Mouse (Mus musculus) myocyte (in vitro differentiated cells): ENCODE data around the gene Atoh7. TPM values are rescaled to one million over a fixed set of nuclear protein-coding genes. Genes with fewer than 3 reads are reported as not detected.

Experiments used
- H3K27me3 ChIP-seq: one replicate; pipeline ENCODE4 v1.6.1; 2011; ENCODE audit not compliant: control insufficient read depth, insufficient read depth, insufficient read length
- H3K36me3 ChIP-seq: one replicate; pipeline ENCODE4 v1.6.1; 2011; ENCODE audit not compliant: control insufficient read depth, insufficient read depth
- H3K4me2 ChIP-seq: one replicate; pipeline ENCODE4 v1.6.1; 2011; ENCODE audit warnings: low read depth, control low read depth
- H3K4me3 ChIP-seq: one replicate; pipeline ENCODE4 v1.5.1; 2011; ENCODE audit warnings: mild to moderate bottlenecking, control low read depth, moderate library complexity
- H3K79me2 ChIP-seq: one replicate; pipeline ENCODE4 v1.6.1; 2011; ENCODE audit not compliant: control insufficient read depth, insufficient read depth
- H3ac ChIP-seq: one replicate; pipeline ENCODE4 v1.6.1; 2011; ENCODE audit not compliant: control insufficient read depth, insufficient read length
- CEBPB ChIP-seq: IDR thresholded peaks from 2 replicates; pipeline ENCODE4 v1.6.1; 2011; ENCODE audit warnings: mild to moderate bottlenecking, moderate library complexity; ENCODE audit not compliant: poor library complexity, insufficient read depth, severe bottlenecking
- E2F4 ChIP-seq: IDR thresholded peaks from one replicate; pipeline ENCODE4 v1.6.1; 2011; ENCODE audit warnings: mild to moderate bottlenecking, control low read depth, moderate library complexity; ENCODE audit not compliant: insufficient read depth
- MAX ChIP-seq: IDR thresholded peaks from one replicate; pipeline ENCODE4 v1.6.1; 2011; ENCODE audit warnings: low read depth, mild to moderate bottlenecking, control low read depth
- MYOD1 ChIP-seq, 3 experiments: IDR thresholded peaks; one replicate each; pipeline ENCODE4 v1.6.1; 2011; ENCODE audit warnings: control low read depth in 2 of 3, low read depth in 2 of 3, mild to moderate bottlenecking in 2 of 3, moderate library complexity in 1 of 3; ENCODE audit not compliant: insufficient read length in 2 of 3, control insufficient read depth in 1 of 3
- MYOG ChIP-seq, 3 experiments: IDR thresholded peaks; one replicate each; pipeline ENCODE4 v1.6.1; 2011; ENCODE audit warnings: control low read depth in 2 of 3, low read depth in 2 of 3, mild to moderate bottlenecking in 2 of 3; ENCODE audit not compliant: insufficient read length in 2 of 3, control insufficient read depth in 1 of 3, insufficient read depth in 1 of 3
- POLR2A ChIP-seq: IDR thresholded peaks from one replicate; pipeline ENCODE4 v1.6.1; 2011; ENCODE audit warnings: low read depth, mild to moderate bottlenecking, control low read depth, moderate library complexity; ENCODE audit not compliant: insufficient read length
- POLR2AphosphoS2 ChIP-seq: IDR thresholded peaks from one replicate; pipeline ENCODE4 v1.6.1; 2011; ENCODE audit warnings: low read depth, control low read depth; ENCODE audit not compliant: insufficient read length
- REST ChIP-seq: IDR thresholded peaks from one replicate; pipeline ENCODE4 v1.6.1; 2011; ENCODE audit warnings: mild to moderate bottlenecking, control low read depth, moderate library complexity; ENCODE audit not compliant: insufficient read depth, insufficient read length
- SRF ChIP-seq: IDR thresholded peaks from one replicate; pipeline ENCODE4 v1.6.1; 2011; ENCODE audit warnings: low read depth; ENCODE audit not compliant: control insufficient read depth, insufficient read length
- TCF12 ChIP-seq: IDR thresholded peaks from one replicate; pipeline ENCODE4 v1.6.1; 2011; ENCODE audit warnings: mild to moderate bottlenecking, control low read depth; ENCODE audit not compliant: poor library complexity, insufficient read depth, severe bottlenecking
- TCF3 ChIP-seq: IDR thresholded peaks from one replicate; pipeline ENCODE4 v1.6.1; 2011; ENCODE audit warnings: low read depth, control low read depth; ENCODE audit not compliant: insufficient read length
- USF1 ChIP-seq: IDR thresholded peaks from one replicate; pipeline ENCODE4 v1.6.1; 2011; ENCODE audit warnings: low read depth, mild to moderate bottlenecking, control low read depth, moderate library complexity
- polyA plus RNA-seq: library from polyadenylated mRNA; unstranded; fragments of >200 nt; fragmentation: generic; extraction: Trizol; gene quantifications from one replicate; pipeline ENCODE4 v1.2.1, GENCODE M21; 2012; ENCODE audit warnings: missing spikeins

The Atoh7 gene
- polyA plus RNA-seq, 1 experiment: not detected

DNA sequence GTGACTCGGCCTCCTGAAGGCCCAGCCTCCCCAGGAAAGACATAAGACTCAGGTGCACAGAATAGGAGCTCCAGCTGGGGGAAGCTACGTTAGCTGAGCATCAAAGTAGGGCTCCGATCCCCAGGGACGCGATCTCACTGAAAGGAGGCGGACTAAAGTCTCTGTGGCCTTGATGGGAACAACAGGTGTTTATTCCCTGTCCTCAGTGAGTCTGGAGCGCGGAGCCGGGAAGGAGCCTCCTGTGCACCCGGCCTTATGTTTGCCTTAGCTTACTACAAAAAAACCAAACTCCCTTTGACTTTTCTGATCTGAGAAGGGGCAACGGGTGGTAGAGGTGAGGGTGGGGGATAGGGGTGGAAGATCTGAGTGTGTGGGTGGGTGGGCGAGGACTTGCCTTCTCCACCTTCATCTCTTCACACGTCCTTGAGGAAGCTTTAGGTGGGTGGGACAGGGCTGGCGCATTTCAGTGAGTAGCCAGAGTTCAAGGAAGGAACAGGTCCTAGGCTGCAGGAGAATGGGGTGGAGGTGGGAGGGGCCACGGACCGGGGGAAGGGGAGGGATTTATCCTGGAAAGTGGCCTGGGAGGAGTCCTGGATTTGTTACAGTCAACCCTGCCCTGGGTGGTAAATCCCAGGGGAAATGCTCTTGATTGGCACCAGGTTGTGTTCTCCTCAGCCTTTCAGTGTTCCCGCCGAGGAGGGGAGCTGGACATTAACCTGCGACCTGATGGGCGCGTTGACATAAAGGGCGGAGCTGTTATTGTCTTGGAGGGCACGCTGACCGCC lies 42.3 kb upstream of the Atoh7 start:
- Histone ChIP-seq H3K79me2 (no peaks in the 10 kb centered on the region), H3ac (no peak overlapping the region), H3K4me2 (no peak overlapping the region), H3K4me3 (no peak overlapping the region), H3K36me3 (no peaks in the 10 kb centered on the region), H3K27me3 (peaks cover 8% of the 10 kb centered on the region)
- TF ChIP-seq POLR2A (no peak), USF1 (no peak), TCF3 (no peak), CEBPB (no peak), E2F4 (no peak), MYOD1 (IDR thresholded peaks at IDR 0.05; ENCODE audit: control insufficient read depth in 1 of 3, insufficient read length in 2 of 3, low read depth in 2 of 3) (no peak), SRF (no peak), MYOG (IDR thresholded peaks at IDR 0.05; ENCODE audit: control insufficient read depth in 1 of 3, insufficient read depth in 1 of 3, insufficient read length in 2 of 3, low read depth in 2 of 3) (no peak), MAX (no peak), POLR2AphosphoS2 (no peak), TCF12 (no peak), REST (no peak)

DNA sequence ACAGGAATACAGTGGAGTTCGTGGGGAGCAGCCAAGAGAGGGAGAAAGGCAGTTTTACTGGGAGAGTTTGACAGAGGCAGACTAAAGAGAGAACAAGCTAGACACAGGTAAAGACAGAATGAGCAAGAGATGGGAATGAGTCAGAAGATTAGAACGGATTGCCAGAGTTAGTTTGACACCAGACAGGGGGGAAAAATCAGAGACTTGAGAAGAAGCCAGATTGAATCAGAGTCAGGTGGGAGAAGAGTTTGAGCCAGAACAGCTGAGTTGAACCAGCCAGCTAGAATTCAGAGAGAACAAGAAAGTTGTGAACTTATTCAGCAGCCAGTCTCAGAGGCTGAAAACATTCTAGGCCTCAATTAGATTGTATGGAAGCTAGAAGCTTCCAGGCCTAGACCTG lies 39.6 kb upstream of the Atoh7 start, which contains the start of gene Pbld1:
Gene Pbld1, plus strand, starts transcription at position 301 of the 400 bp plus-strand sequence.
- Histone ChIP-seq H3K27me3 (peaks cover 32% of the 10 kb centered on the region), H3ac (no peak within 1 kb of the TSS), H3K36me3 (no peaks in the 10 kb centered on the region), H3K79me2 (no peaks in the 10 kb centered on the region), H3K4me2 (no peak within 1 kb of the TSS), H3K4me3 (no peak within 1 kb of the TSS)
- TF ChIP-seq MYOD1 (IDR thresholded peaks at IDR 0.05; ENCODE audit: control insufficient read depth in 1 of 3, insufficient read length in 2 of 3, low read depth in 2 of 3) (no peak), POLR2AphosphoS2 (no peak), MYOG (IDR thresholded peaks at IDR 0.05; ENCODE audit: control insufficient read depth in 1 of 3, insufficient read depth in 1 of 3, insufficient read length in 2 of 3, low read depth in 2 of 3) (no peak), TCF3 (no peak), TCF12 (no peak), CEBPB (no peak), POLR2A (no peak), E2F4 (no peak), REST (no peak), USF1 (no peak), SRF (no peak), MAX (no peak)

DNA sequence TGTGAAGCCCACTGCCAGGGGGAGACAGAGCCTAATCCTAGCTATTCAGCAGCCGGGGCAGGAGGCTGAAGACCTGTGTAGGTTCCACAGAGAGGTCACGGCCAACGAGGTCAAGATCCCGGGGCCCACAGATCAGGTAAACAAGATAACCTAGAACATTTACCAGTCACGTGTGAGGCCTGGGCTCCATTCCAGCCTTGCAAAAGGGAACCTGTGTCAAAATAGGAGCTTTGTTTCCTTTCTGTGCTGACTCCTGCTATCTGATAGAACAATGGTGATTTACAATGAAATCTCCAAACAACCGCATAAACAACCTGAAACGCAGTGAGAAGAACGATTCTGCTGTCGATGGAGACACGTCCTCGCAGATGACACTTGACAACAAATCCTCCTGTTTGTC lies 39.0 kb upstream of the Atoh7 start:
- TF ChIP-seq E2F4: no peak
- no peak for TF ChIP-seq MAX
- no peak for TF ChIP-seq MYOG (IDR thresholded peaks at IDR 0.05; ENCODE audit: control insufficient read depth in 1 of 3, insufficient read depth in 1 of 3, insufficient read length in 2 of 3, low read depth in 2 of 3)
- TF ChIP-seq MYOD1 (IDR thresholded peaks at IDR 0.05; ENCODE audit: control insufficient read depth in 1 of 3, insufficient read length in 2 of 3, low read depth in 2 of 3): no peak
- TF ChIP-seq POLR2A: no peak
- TF ChIP-seq USF1: no peak
- TF ChIP-seq TCF12: no peak
- TF ChIP-seq REST: no peak
- TF ChIP-seq POLR2AphosphoS2: no peak
- TF ChIP-seq CEBPB: no peak
- no peak for TF ChIP-seq SRF
- TF ChIP-seq TCF3: no peak
- Histone ChIP-seq H3K36me3 (no peaks in the 10 kb centered on the region), H3K4me3 (no peak overlapping the region), H3K27me3 (peaks cover 33% of the 10 kb centered on the region), H3ac (no peak overlapping the region), H3K4me2 (no peak overlapping the region), H3K79me2 (no peaks in the 10 kb centered on the region)

DNA sequence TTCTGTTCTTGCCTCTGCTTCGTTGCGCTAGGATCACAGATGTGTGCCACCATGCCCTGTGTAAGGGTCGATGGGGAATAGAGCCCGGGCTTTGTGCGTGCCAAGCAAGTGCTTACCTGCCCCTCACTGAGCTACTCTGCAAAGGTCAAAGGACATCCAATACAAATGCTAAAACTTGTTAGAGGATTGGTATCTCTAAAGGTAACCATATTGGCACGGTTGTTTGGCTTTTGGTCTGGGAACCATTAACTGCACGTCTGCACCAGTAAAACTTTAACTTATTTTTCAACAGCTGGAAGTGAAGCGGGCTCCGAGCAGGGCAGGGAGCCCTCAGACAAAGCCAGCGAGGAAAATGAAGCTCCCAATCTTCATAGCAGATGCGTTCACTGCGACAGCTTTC lies 38.2 kb upstream of the Atoh7 start:
- H3K4me2 ChIP-seq: no peak overlapping the region
- no peaks in the 10 kb centered on the region for H3K36me3 ChIP-seq
- no peak overlapping the region for H3ac ChIP-seq
- H3K27me3 ChIP-seq: peaks cover 33% of the 10 kb centered on the region
- no peaks in the 10 kb centered on the region for H3K79me2 ChIP-seq
- TF ChIP-seq CEBPB (no peak), MYOD1 (IDR thresholded peaks at IDR 0.05; ENCODE audit: control insufficient read depth in 1 of 3, insufficient read length in 2 of 3, low read depth in 2 of 3) (no peak), E2F4 (no peak), POLR2A (no peak), TCF12 (no peak), REST (no peak), TCF3 (no peak), MYOG (IDR thresholded peaks at IDR 0.05; ENCODE audit: control insufficient read depth in 1 of 3, insufficient read depth in 1 of 3, insufficient read length in 2 of 3, low read depth in 2 of 3) (no peak), SRF (no peak)
- no peak overlapping the region for H3K4me3 ChIP-seq
